Mouse (Mus musculus) erythroid progenitor cell, adult 5-6 weeks (primary cell): ENCODE measurements around the gene Zcchc7. TPM values are rescaled to one million over a fixed set of nuclear protein-coding genes. Genes with fewer than 3 reads are reported as not detected.

ENCODE experiments used
- total RNA-seq, 2 experiments: library from RNA; stranded (forward) in 1 of 2; stranded (reverse) in 1 of 2; fragments of 150-400 nt in 1 of 2; fragments of 186-747, 209-891 nt in 1 of 2; gene quantifications; 2 replicates each; pipeline versions ENCODE4 v1.2.3 to v1.2.4; 2015 to 2017; ENCODE audit warnings: low replicate concordance in 2 of 2

Zcchc7 gene
- total RNA-seq, 2 experiments from 2014 or later: 49.9 to 97.0 TPM

Other genes starting within 250 kb of the Zcchc7 start
- gene Pax5, start 45.4 kb upstream of the Zcchc7 start, total RNA-seq (2015; ENCODE audit: low replicate concordance): 17.3 and 28.1 TPM in 2 replicates
- gene Pax5, start 45.4 kb upstream of the Zcchc7 start, total RNA-seq (2017; ENCODE audit: low replicate concordance): 5.1 and 6.7 TPM in 2 replicates
- gene Grhpr, start 225.5 kb downstream of the Zcchc7 start, total RNA-seq (2015; ENCODE audit: low replicate concordance): 2.5 TPM in 1 of 2 replicates, not detected in the other
- gene Grhpr, start 225.5 kb downstream of the Zcchc7 start, total RNA-seq (2017; ENCODE audit: low replicate concordance): 3.2 and 14.9 TPM in 2 replicates